Mouse (Mus musculus) MEL-GATA-1-ER (cell line): Measurements from ENCODE around the gene Fbln5.

ENCODE experiments used
- DNase-seq: peaks from one replicate; pipeline ENCODE4 v3.0.0-alpha.2; 2012; ENCODE audit warnings: low read depth; ENCODE audit errors: extremely low read depth

Fbln5 gene

DNA sequence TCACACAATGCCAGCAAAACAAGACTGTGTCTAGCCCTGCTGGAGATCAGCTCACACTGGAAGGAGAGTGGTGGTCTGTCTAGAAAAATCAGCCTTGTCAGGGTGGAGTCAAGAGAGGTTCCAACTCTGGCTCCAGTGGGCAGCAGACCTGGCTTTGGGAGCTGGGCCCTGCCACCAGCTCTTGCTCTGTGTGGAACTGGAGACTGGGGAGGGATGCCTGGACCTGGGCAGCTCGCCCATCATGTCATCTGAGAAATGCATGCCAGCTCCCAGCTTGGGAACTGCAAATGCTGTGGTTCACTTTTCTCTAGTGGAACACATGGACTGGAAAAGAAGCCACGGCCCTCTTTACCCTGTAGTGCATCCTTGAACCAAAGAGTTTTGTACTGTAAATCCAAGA, 8.3 kb downstream of the Fbln5 start:
- DNase-seq = no peak

- no peak for DNase-seq
These were observed 11.5 kb downstream of the Fbln5 start for GRCm38 (mm10) chr12:101807400-101807799.

DNA sequence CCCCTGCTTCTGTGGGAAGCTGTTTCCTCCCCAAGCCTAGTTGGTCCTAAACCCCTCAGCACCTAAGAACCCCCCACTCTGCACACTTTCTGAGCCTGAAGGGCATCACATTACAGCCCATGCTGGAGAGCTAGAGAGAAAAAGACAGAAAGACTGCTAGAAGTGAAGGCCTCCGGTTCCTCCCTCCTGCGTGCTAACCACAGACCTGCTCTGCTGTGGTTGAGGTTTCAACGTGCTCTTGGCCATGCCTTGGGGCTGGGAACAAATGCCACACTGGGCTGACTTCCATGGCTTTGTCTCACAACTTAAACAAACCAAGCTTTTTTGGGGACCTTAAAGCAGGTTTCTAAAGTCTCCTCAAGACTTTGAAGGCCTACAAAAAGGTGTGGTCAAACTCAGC, 16.4 kb downstream of the Fbln5 start:
- DNase-seq = no peak

DNA sequence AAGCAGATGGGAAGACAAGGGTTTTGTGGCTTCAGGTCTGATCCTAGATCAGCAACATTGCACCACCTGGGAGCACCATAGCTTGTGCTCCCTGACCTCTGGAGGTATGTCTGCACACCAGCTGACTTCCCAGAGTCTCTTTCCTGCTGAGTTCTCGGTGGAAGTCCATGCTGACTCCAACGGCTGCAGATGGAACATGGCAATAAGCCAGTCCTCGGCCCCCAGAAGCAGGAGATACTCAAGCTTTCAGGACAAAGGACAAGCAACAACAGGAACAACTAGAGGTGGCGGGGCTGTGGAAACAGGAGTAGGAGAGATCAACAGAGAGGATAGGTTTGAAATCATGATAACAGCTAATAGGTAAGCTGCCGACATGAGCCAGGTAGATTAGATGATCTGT, 17.1 kb downstream of the Fbln5 start:
- no peak for DNase-seq

DNA sequence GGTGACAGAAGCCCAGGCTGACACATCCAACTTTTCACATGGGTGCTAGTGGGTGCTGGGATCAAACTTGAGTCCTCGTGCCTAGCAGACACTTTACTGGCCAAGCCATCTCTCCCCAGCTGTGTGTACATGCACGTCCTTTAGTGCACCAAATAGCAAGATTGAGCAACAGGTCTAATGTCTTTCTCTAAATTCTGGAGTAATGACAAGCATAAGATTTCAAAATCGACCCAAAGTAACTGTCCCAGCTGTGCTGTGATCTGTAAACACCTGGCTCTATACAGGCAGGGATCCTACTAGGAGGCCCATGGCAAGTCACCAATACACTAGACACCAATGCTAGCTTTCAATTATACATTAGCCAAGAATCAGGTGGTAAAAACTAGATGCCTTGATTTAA, 17.8 kb downstream of the Fbln5 start:
- no peak for DNase-seq

DNA sequence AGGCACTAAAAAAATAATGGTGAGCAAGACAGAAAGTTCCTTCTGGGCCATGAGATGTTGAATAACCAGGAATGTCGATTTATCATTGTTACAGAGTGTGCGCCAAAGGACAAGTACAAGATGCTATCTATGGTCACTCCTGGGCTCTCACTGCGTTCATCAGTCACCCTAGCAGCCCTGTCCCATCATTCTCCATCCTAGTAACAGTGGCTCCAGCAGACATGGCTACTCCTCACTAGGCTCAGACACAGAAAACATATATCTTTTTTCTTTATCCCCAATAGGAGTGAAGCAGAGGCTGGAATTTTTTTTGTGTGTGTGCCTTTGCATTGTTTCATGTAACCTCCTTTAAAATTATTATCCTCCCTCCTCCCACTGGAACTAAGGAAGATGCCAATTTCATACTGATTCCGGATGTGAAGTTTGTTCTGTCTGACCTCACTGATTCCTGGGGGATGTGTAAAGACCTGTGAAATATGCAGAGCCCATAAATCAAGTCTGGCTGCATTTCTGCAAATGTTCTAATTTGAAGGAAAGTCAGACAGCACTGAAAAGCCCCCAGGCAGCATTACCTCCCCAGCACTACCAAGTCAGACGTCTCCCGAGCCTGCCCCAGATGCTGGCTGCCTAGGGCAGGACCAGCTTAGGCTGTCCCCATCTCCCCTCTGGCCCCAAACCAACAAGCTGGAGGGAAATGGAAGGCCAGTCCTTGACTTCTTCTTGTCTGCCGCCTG, 20.5 kb downstream of the Fbln5 start:
- DNase-seq = no peak

DNA sequence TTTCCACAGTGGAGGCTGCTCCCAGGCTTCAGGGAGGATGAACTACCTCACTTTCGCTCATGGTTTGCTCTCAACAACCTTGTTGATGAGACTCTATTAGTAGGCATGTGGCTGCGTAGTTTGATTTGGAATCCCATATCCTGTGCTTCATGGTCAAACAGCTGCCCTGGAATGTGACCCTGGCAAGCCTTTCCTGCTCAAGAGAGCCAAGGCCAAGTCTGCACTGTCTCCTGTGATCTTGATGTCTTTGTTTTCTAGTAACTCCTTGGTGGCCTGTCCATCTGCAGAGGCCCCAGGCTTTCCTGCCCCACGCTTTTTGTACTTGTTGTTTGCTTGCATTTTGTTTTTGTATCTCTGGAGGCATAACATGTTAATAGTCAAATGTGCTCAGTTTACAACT, 24.4 kb downstream of the Fbln5 start:
- DNase-seq = no peak

- DNase-seq = no peak
These were observed 25.6 kb downstream of the Fbln5 start for GRCm38 (mm10) chr12:101793221-101793621.

DNA sequence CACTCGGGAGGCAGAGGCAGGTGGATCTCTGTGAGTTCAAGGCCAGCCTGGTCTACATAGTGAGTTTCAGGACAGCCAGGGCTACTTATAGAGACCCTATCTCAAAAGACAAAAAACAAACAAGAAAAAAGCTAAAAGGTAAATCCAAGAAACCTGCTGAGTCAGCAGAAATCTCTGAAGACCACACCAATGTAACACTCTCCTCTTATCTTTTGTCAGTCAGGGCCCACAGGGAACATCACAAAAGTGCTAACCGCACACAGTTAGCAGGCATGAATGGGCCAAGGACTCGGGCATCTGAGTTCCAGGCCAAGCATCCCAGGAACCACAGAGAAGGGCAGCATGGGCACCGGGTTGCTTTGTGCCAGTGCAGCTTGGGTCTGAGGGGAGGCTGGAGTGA, 26.2 kb downstream of the Fbln5 start:
- no peak for DNase-seq

DNA sequence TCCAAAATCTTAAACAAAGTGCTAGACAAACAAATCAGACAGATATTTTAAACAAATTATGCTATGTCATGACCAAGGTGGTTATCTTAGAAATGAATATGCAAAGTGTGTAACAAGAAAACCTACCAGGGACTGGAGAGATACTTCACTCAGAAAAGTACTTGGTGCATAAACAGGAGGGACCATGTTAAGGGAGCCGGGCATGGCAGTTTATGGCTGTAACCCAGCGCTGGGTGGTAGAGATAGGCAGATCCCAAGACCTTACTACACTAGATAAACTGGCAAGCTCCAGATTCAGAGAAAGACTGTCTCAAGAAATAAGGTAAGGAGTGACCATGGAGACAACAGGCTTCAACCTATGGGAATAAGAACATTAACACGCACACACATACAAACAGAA, 29.1 kb downstream of the Fbln5 start:
- DNase-seq = no peak

- no peak for DNase-seq
These were observed 29.6 kb downstream of the Fbln5 start for GRCm38 (mm10) chr12:101789250-101789649.

- no peak for DNase-seq
These were observed 36.1 kb downstream of the Fbln5 start for GRCm38 (mm10) chr12:101782787-101783186.

DNA sequence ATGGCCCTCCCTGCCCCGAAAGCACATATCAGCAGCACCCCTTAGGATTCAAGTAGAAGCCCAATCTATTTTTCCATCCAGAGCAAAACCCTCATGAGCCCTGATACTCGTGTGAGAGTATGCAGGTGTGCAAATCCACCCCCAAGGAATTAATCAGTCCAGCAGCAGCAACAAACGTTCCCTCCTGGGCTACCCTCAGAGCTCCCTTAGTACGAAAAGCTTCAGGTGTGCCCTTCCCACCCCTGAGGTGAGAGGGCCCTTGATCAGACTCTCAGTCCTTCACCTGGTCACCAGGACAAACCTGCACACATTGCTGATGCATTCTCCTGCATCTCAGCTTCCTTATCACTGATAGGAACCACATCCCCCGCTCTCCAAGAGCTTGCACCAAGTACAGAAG, 37.9 kb downstream of the Fbln5 start:
- no peak for DNase-seq

DNA sequence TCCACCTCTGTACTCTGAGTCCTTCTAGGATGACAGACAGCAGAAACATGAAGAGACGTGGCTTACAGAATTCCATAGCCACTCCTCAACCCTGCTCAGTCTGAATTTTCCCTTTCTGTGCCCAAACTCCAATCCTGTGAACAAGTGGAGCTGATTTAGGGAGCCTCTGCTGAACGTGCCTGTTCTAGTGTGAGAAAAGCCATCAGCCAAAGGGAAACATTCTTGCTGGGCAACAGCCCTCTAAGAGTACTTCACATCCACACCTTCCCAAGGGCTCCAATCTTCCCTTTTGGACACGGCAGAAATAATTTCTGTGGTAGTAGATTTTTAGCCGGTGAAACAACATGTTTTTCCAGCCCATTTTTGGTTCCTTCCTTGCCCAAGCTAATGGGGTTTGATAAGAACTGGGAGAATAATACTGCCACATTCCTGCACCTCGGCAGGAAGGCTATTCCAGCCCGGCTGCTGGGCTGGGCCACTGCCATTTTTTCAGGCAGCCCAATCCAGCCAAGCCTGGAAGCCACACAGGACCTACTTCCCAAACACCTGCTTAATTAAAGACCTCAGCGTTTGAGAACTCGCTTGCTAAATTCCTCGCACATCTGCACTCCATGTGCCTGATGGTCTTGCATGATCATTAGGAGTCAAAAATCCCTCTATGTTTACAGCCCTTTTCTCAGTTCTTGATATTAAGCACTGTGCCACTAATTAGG, 41.1 kb downstream of the Fbln5 start:
- DNase-seq = no peak

GRCm38 (mm10) chr12:101776383-101776782, 42.5 kb downstream of the Fbln5 start:
- no peak for DNase-seq

GRCm38 (mm10) chr12:101774116-101774515, 44.7 kb downstream of the Fbln5 start:
- DNase-seq = no peak

- DNase-seq = no peak
These were observed 45.9 kb downstream of the Fbln5 start for GRCm38 (mm10) chr12:101772962-101773361.

DNA sequence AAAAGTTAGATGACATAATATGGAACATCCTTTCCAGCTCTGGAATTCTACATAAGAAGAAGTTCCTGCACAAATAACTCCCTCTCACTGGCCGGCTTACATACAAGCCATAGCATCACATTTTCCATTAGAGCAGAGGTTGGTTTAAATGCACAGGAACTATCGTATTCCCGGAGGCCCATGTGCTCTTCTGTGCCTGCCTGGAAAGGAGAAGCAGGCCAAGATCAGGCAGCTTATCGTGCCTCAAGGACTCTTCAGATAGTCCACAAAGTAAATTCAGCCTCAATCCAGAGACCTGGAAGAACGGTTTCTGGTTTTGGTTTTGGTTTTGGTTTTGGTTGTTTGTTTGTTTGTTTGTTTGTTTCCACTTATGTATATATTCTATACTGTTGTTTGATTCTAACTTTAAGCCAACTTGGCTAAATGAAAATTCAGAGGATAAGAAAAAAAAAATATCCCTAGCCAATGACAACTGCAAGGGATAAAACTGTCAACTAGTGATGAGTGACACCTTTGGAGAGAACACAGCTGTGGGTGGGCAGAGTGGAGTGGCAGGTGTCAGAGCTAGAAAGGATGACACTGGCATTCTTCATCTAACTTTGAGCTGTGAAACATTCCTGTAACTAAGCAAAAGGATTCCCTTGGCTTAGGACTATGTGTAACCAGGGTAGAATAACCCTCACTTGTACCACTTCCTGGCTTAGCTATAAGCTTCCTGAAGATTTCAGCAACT, 48.4 kb downstream of the Fbln5 start:
- no peak for DNase-seq

DNA sequence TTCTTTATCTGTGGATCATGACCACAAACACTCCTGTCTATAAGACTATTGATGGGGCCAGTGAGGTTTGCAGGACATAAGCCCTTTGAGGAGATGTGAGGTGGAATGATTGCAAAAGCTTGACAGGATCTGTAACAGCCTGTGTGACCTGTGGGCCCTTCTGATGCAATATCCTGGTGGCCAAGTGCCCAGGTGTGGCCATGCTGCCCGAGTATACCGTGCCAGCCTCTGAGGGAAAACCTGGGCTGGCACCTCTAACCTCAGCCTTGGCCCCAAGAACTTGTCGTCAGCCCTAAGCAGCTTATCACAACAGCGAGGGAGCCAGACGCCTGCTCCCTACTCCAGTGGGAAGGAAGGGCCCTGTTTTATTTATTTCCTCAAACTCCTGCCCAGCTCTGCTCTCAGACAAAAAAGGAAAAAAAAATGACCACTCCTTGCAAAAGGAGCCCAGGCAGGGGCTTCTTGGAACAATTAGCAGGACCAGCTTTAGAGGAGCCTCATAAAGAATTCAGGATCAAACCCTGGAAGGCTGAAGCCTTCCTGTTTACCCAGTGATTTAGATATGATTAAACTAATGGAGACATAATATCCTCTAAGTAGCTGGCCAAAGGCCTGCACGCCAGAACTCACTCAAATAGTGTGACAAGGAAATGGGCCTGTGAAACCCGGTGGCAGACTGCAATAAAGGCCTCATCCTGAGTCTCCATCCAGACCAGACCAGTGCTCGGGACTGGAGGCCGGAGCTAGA, 51.4 kb downstream of the Fbln5 start:
- no peak for DNase-seq

DNA sequence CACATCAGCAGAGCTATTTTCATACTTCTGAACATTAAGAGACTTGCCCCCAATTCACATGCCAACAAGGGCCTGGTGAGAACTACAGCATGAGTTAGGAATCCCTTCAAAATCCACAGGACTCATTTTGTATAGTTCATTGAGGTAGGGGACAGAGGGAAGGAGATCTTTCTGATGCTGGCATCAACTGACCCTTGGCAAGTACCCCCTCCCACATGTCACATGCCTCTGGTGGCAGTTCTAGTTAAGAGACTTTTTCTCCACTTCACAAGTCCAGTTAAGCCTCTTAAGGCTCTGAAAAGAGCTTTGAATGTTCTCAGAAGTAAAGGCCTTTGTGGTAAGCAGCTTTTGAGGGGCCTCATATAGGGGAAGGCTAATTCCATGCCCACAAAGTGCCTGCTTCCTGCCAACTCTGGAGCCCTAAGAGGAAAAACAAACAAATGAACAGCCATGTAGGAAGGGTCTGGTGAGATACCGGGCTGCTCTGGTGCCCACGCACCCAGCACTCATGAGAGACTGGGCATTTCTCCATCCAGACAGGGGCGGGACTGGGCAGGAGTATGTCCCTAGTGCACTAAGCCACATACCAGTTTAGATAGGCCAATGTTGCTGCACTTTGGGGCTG, 52.5 kb downstream of the Fbln5 start:
- DNase-seq = no peak

DNA sequence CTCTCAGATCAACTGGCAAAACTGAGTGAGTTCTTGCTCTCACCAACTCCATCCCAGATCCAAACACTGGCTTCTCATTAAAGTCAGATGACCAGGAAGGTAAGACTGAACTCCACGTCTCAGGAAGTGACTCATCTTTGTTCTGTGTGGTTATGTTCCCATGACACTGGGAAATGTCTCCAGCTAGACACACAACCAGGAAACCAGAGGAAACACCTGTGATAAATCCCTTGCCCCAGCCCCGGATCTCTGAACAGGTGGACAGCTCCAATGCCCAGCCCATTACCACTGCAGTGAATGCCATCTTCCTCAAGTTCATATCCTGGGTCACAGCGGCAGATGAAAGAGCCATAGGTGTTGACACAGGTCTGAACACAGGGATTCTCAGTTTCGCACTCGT, 54.0 kb downstream of the Fbln5 start:
- DNase-seq = no peak
